Mouse (Mus musculus) testis, adult 2 months (tissue): ENCODE measurements around the gene Gm28308. TPM values are rescaled to one million over a fixed set of nuclear protein-coding genes. Genes with fewer than 3 reads are reported as not detected.

ENCODE experiments used
- H3K27ac ChIP-seq: fragments of 200-500 bp; 2 replicates; pipeline ENCODE4 v1.5.1; 2012; ENCODE audit warnings: low read depth, low read length; ENCODE audit not compliant: control insufficient read depth, insufficient read depth
- H3K27me3 ChIP-seq: fragments of 200-500 bp; 2 replicates; pipeline ENCODE4 v1.6.1; 2012; ENCODE audit warnings: mild to moderate bottlenecking, low read length, moderate library complexity; ENCODE audit not compliant: control insufficient read depth, insufficient read depth
- H3K36me3 ChIP-seq: fragments of 200-500 bp; 2 replicates; pipeline ENCODE4 v1.6.1; 2012; ENCODE audit warnings: mild to moderate bottlenecking, low read length; ENCODE audit not compliant: control insufficient read depth, insufficient read depth
- H3K4me1 ChIP-seq: fragments of 200-500 bp; 2 replicates; pipeline ENCODE4 v1.6.1; 2012; ENCODE audit warnings: low read length; ENCODE audit not compliant: control insufficient read depth, insufficient read depth
- H3K4me3 ChIP-seq: fragments of 200-500 bp; 2 replicates; pipeline ENCODE4 v1.5.1; 2012; ENCODE audit warnings: low read depth, mild to moderate bottlenecking, low read length, moderate library complexity, mixed read lengths; ENCODE audit not compliant: control insufficient read depth
- CTCF ChIP-seq: fragments of 200-500 bp; IDR thresholded peaks from 2 replicates; pipeline ENCODE4 v1.5.1; 2012; ENCODE audit warnings: low read depth, mild to moderate bottlenecking, inconsistent platforms, low read length, moderate library complexity; ENCODE audit not compliant: control insufficient read depth, insufficient read depth, insufficient replicate concordance
- POLR2A ChIP-seq: fragments of 200-500 bp; IDR thresholded peaks from 2 replicates; pipeline ENCODE4 v1.6.1; 2012; ENCODE audit warnings: low read depth, mild to moderate bottlenecking, inconsistent platforms, low read length, moderate library complexity; ENCODE audit not compliant: control insufficient read depth
- polyA plus RNA-seq: library from polyadenylated mRNA; depleted of rRNA; stranded (reverse); fragments of >200 nt; gene quantifications from 2 replicates; pipeline ENCODE4 v1.2.3, GENCODE M21; 2012

The Gm28308 gene
- polyA plus RNA-seq, 1 experiment = not detected

- TF ChIP-seq CTCF (no peak), POLR2A (peak; percentile 27; the same call in 1 of the 2 replicates)
- no peak overlapping the region for H3K27ac ChIP-seq
- peak overlapping the region; percentile 47 for H3K4me3 ChIP-seq
- peaks cover 24% of the 10 kb centered on the region for H3K4me1 ChIP-seq
- H3K27me3 ChIP-seq = peaks cover 13% of the 10 kb centered on the region
- H3K36me3 ChIP-seq = no peaks in the 10 kb centered on the region
Measured at GRCm38 (mm10) chr6:52170166-52170897, 42.8 kb downstream of the Gm28308 start.

DNA sequence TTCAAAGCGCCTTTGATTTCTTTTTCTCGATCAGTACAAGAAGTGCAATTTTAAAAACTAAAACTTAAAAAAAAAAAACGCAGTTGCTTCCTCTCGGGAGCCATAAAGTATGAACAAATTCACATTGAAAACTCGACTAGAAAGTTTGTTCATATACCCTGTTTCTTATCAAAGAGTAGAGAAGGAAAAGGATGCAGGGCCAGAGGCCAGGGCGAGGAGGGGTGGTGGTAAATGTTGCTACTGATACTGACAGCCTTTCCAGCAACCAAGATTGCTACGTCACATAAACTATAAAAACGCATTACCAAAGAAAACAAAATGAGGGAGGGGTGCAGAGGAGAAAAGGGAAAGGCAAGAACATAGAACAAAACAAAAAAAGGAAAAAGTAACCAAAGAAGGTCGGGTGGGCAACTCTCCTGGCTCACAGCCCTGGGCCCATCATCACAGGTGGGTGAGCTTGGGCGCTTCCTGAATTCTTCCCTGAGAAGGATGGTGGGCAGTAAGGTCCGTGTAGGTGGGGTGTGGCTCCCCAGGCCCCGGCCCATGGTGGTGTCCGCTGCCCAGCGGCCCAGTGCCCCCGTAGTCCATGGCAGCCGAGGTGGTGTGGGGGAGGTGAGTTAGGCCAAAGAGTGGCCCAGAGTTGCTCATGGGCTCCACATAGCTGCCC lies 43.5 kb downstream of the Gm28308 start:
- TF ChIP-seq CTCF (no peak), POLR2A (no peak)
- Histone ChIP-seq H3K4me1 (peaks cover 23% of the 10 kb centered on the region), H3K4me3 (peak overlapping the region; percentile 47), H3K27ac (no peak overlapping the region), H3K36me3 (no peaks in the 10 kb centered on the region), H3K27me3 (peaks cover 8% of the 10 kb centered on the region)

DNA sequence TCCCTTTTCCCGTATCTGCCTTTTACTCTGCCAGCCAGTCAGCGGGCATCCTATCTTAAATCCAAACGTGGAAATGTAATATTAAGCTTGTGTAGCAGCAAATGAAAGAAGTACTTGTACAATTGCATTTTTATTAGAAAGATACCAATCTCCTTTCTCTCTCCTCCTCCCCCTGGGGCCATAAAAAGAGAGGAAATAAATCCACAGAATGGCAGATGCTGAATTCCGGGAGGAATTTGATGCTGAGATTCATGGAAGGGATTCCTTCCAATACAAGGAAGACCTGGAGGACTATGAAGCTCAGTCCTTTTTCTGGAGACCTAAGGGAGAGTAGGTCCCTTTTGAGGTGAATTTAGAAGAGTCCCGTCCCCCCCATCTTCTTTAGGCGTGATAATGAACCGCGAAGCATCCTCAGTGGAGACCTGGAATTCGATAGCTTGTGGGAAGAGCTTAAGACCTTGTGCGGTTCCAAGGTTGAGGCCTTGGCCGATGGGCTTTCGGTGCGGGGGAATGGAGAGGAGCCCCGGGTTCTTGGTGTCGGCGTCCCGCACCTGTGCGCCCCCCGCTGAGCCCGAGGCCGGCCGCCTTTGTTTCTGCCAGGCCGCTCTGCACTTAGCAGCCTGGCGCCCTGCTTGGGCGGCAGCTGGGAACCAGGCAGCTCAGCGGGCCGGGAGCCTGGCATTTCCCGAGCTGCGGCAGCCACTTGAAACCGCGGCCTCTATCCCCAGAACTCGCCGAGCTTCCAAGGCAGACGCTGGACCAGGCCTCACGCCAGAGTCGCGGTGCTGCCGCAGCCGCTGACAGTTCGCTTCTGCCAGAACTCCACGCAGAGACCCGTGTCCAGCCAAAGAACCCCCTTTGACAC lies 44.7 kb downstream of the Gm28308 start:
- peaks cover 28% of the 10 kb centered on the region for H3K4me1 ChIP-seq
- peaks cover 16% of the 10 kb centered on the region for H3K27me3 ChIP-seq
- no peak overlapping the region for H3K27ac ChIP-seq
- H3K4me3 ChIP-seq = no peak overlapping the region
- no peaks in the 10 kb centered on the region for H3K36me3 ChIP-seq
- no peak for TF ChIP-seq CTCF
- no peak for TF ChIP-seq POLR2A

- no peak overlapping the region for H3K27ac ChIP-seq
- peaks cover 29% of the 10 kb centered on the region for H3K4me1 ChIP-seq
- TF ChIP-seq POLR2A = no peak
- TF ChIP-seq CTCF = no peak
- peaks cover 20% of the 10 kb centered on the region for H3K27me3 ChIP-seq
- H3K36me3 ChIP-seq = no peaks in the 10 kb centered on the region
- no peak overlapping the region for H3K4me3 ChIP-seq
Measured at GRCm38 (mm10) chr6:52167736-52168161, 45.4 kb downstream of the Gm28308 start.

DNA sequence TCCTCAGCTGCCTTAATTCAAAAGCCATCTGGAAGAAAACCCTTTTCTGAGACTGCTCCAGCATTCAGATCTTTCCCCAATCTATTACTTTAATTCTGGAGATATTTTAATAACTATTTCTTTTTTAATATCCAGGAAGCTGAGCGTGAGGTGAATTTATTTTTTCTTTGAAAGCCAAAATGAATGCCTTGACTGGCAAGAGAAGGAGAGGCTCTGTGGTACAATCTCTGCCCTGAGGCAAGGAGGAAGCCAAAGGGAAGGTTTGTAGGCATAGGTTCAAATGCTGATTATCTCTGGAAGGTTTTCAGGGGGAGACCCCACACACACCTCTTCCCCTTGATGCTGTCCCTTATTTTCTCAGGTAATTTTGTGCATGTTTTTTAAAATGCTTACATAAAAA lies 46.0 kb downstream of the Gm28308 start:
- H3K27me3 ChIP-seq = peaks cover 18% of the 10 kb centered on the region
- no peak overlapping the region for H3K27ac ChIP-seq
- peaks cover 24% of the 10 kb centered on the region for H3K4me1 ChIP-seq
- H3K36me3 ChIP-seq = no peaks in the 10 kb centered on the region
- no peak overlapping the region for H3K4me3 ChIP-seq
- TF ChIP-seq POLR2A = no peak
- no peak for TF ChIP-seq CTCF

DNA sequence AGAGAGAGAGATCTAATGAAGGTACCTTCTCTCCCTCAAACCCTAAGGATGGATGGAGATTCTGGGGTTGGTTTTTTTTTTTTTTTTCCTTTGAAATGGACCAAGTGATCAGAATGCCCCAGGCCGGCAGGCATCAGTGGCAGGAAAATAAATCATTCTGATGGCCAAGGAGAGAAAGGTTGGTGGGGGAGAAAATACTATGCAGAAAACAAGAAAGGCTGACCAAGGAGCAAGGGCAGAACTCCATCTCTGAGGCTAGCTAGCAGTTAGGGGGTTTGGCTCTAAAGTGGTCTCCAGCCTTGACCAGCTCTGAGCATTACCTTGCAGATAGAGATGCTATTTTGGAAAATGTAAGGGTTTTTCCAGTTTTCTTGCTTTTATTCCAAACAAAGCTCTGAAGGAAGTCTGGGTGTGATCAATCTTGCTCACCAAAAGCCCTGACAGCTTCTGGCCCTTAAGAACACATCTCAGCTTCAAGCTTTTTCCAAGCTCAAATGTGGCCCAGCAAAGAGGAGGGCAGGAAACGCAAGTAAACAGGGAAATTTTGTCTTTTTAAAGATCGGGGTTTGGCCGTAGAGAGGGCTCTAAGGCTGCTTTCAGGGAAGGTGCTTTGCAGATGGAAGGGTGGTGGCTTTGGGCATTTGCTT lies 46.6 kb downstream of the Gm28308 start:
- Histone ChIP-seq H3K27me3 (peaks cover 18% of the 10 kb centered on the region), H3K27ac (no peak overlapping the region), H3K4me3 (no peak overlapping the region), H3K4me1 (peaks cover 23% of the 10 kb centered on the region), H3K36me3 (no peaks in the 10 kb centered on the region)
- TF ChIP-seq POLR2A = no peak
- no peak for TF ChIP-seq CTCF
